Mouse (Mus musculus) cortical plate, adult 2 months (tissue): ENCODE data around the gene Ap2a2.
"Not testable (repeated sequence)": the region's sequence is repeated elsewhere in the genome, so short reads cannot be mapped to it uniquely, and the experiment has no call there.

ENCODE experiments used
- CTCF ChIP-seq: fragments of 200-500 bp; IDR thresholded peaks from 2 replicates; pipeline ENCODE4 v1.5.1; 2011; ENCODE audit warnings: mild to moderate bottlenecking, control low read depth, low read length; ENCODE audit not compliant: insufficient read depth; ENCODE audit errors: extremely low read depth
- POLR2A ChIP-seq: fragments of 200-500 bp; IDR thresholded peaks from 2 replicates; pipeline ENCODE4 v1.6.1; 2011; ENCODE audit warnings: mild to moderate bottlenecking, low read length, control low read depth; ENCODE audit not compliant: insufficient read depth; ENCODE audit errors: extremely low read depth

DNA sequence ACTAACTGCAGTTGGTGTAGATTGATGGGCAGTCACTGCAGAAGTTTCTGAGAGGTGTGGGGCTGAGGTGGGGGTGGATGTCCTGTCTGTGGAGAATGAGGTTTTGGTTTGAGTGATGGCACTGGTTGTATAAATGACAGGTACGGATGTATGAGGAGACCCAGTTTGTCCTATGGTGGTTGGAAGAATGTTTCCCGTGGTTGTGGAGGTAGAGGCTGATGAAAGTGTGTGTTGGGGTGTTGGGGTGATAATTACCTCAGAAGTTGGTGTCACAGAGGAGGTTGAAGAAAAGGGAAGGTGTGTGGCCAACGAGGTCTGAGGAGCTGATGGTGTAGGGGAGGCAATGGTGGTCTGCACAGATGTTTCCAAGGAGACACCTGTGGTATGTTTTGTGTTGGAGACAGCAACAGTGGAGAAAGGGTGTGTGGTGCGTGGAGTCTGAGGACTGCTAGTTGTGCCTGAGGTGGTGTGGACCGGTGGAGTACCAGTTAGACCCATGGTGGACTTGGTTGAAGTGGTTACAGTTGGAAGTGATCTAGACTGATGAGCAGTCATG lies 77.4 kb downstream of the Ap2a2 start:
- TF ChIP-seq POLR2A, CTCF: not testable (repeated sequence)
